ENCODE assay signal across 16 mouse cellular contexts in the genomic region with DNA sequence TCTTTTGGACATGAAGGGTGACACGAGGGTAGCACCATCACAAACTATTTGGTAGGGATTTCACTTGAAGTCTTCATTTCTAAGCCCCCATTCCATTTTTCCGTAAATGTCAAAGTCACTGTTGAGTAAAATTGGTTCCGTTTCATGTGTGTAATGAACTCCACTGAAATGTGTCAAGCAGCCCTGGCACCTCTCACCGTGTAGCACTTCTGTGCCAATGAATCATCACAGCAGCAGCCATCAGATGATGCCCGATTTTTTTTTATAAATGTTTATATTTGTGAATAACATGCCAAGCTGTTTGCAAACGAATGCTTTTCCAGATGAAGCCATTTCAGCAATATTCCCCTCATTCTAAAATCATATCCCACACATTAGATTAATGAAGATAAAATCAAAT.
"Had no signal": no experiment of that assay in that cellular context is flagged by ENCODE, and none has a peak within 500 bp of the region (broad histone marks: within the 10 kb centered on the region; RNA-seq: fewer than 3 reads in every experiment).

No protein-coding gene starts in this region.

- H3K4me1 ChIP-seq: limb, embryonic 12.5 days; limb, embryonic 15.5 days had no signal

- H3K9me3 ChIP-seq: limb, embryonic 12.5 days; limb, embryonic 15.5 days; midbrain, embryonic 12.5 days had no signal

- DNase-seq: kidney, adult 9 months; kidney, postnatal 14 days; kidney, postnatal 4 days; layer of hippocampus, adult 9-11 months; liver, postnatal 0 days; lung, embryonic 14.5 days; thymus, postnatal 25 days had no signal

- H3K4me3 ChIP-seq: layer of hippocampus, adult 2 months; limb, embryonic 12.5 days; limb, embryonic 15.5 days; midbrain, embryonic 12.5 days had no signal

- H3K36me3 ChIP-seq: limb, embryonic 12.5 days; limb, embryonic 15.5 days; midbrain, embryonic 12.5 days had no signal

- H3K27me3 ChIP-seq: limb, embryonic 12.5 days; limb, embryonic 15.5 days; midbrain, embryonic 12.5 days had no signal

- ATAC-seq: liver, postnatal 0 days; lung, postnatal 0 days; midbrain, embryonic 16.5 days had no signal

- H3K27ac ChIP-seq: layer of hippocampus, adult 2 months; limb, embryonic 12.5 days; limb, embryonic 15.5 days; liver, embryonic 14.5 days; macrophage; midbrain, embryonic 12.5 days had no signal

- H3K9ac ChIP-seq: limb, embryonic 12.5 days; limb, embryonic 15.5 days; liver, embryonic 14.5 days; liver, postnatal 0 days; lung, embryonic 14.5 days; midbrain, embryonic 12.5 days had no signal

- H3K4me2 ChIP-seq: limb, embryonic 12.5 days; limb, embryonic 15.5 days; liver, embryonic 11.5 days; lung, embryonic 14.5 days; midbrain, embryonic 12.5 days had no signal
